In the genomic region with DNA sequence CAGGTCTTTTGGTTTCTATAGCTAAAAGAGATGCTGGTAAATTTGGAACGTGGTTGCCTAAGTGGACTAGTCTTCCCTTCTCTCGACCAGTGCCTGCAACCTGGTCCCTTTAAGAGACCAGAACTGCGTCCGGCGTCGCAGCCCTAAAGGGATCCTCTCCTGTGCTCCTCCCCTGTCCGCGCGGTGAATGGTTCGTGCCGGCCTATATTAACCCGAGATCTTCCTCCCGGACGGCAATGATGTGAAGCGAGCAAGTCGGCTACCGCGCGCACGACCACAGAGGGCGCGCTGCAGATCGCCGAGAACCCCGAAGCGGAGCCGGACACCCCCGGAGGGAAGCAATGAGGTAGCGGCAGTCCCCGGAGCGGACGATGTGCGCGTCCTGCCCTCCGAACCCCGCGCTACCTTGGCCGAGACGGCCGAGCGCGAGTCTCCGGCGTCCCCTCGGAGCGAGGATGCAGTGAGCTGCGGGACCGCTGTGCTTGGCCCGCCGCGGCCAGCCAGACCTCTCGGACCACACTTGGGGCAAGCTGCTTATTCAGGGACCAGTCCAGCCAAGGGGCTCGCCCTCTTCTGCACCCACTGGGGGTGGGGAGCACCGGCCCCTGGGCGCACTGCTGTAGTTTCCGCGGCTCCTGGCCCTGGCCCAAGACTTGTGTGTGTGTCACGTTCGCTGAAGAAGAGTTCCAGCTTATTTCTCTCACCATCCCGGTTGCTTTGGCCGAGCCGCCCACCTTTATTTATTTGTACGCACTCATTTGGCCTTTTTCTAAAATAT, we compare ENCODE assay signal across 8 mouse cellular contexts. TPM values are rescaled to one million over a fixed set of nuclear protein-coding genes. Genes with fewer than 3 reads are reported as not detected.
DNase-seq lines count a peak whose midpoint lies in the region; ATAC-seq and TF ChIP-seq lines count a peak whose summit lies in the region.

A gene (plus strand): TSS at position 233 of the 778 bp plus-strand sequence.

- H3K27ac ChIP-seq in bone marrow macrophage, adult 2 months (ENCODE audit: insufficient read depth, low read depth, low read length) = no peak within 1 kb of the TSS
- H3K27ac ChIP-seq in heart, embryonic 13.5 days (replicated peaks) = peak within 1 kb of the TSS; percentile 89
- H3K27ac ChIP-seq in liver, embryonic 14.5 days = no peak within 1 kb of the TSS
- peak within 1 kb of the TSS; percentile 87 for H3K27ac ChIP-seq in stomach, embryonic 15.5 days

- no peaks in the 10 kb centered on the region for H3K36me3 ChIP-seq in C2C12 (ENCODE audit: control insufficient read depth, insufficient read depth)
- H3K36me3 ChIP-seq in heart, embryonic 13.5 days = no peaks in the 10 kb centered on the region
- no peaks in the 10 kb centered on the region for H3K36me3 ChIP-seq in liver, embryonic 14.5 days (replicated peaks; ENCODE audit: control insufficient read depth, insufficient read depth, low read depth)
- H3K36me3 ChIP-seq in stomach, embryonic 15.5 days = no peaks in the 10 kb centered on the region

- H3K79me3 ChIP-seq in C2C12 (ENCODE audit: low read depth) = no peaks in the 10 kb centered on the region

- peak; percentile 60 for TF ChIP-seq CTCF in C2C12 (IDR thresholded peaks at IDR 0.05; ENCODE audit: control insufficient read depth, insufficient read depth, insufficient read length)
- no peak for TF ChIP-seq CTCF in bone marrow macrophage, adult 2 months (IDR thresholded peaks at IDR 0.05; ENCODE audit: low read depth, low read length)
- peak; percentile 48 for TF ChIP-seq CTCF in liver, embryonic 14.5 days (IDR thresholded peaks at IDR 0.05; ENCODE audit: low read depth)

- H3K79me2 ChIP-seq in C2C12 (ENCODE audit: control insufficient read depth, insufficient read depth) = no peaks in the 10 kb centered on the region

- TF ChIP-seq EP300 in liver, embryonic 14.5 days (IDR thresholded peaks at IDR 0.05; ENCODE audit: low read depth) = no peak

- H3K27me3 ChIP-seq in C2C12 (ENCODE audit: control insufficient read depth, insufficient read depth, insufficient read length) = peaks cover 7% of the 10 kb centered on the region
- H3K27me3 ChIP-seq in heart, embryonic 13.5 days (replicated peaks) = peaks cover 18% of the 10 kb centered on the region
- H3K27me3 ChIP-seq in liver, embryonic 14.5 days (ENCODE audit: control insufficient read depth, insufficient read depth, low read length) = peaks cover 33% of the 10 kb centered on the region
- H3K27me3 ChIP-seq in stomach, embryonic 15.5 days (replicated peaks) = no peaks in the 10 kb centered on the region

- under 1% methylated on average over 63 of the region's 63 CpGs for WGBS in heart, embryonic 13.5 days
- under 1% methylated on average over 63 of the region's 63 CpGs for WGBS in liver, embryonic 14.5 days (ENCODE audit: insufficient replicate concordance)
- WGBS in stomach, embryonic 15.5 days = under 1% methylated on average over 63 of the region's 63 CpGs

- H3K9me3 ChIP-seq in heart, embryonic 13.5 days = no peaks in the 10 kb centered on the region
- no peaks in the 10 kb centered on the region for H3K9me3 ChIP-seq in liver, embryonic 14.5 days (ENCODE audit: control insufficient read depth, low read length)
- H3K9me3 ChIP-seq in stomach, embryonic 15.5 days = no peaks in the 10 kb centered on the region

- no peak for TF ChIP-seq POLR2A in bone marrow macrophage, adult 2 months (IDR thresholded peaks at IDR 0.05; ENCODE audit: borderline replicate concordance, low read depth, low read length)

- peak within 1 kb of the TSS; percentile 87 for H3K9ac ChIP-seq in heart, embryonic 13.5 days
- H3K9ac ChIP-seq in liver, embryonic 14.5 days (replicated peaks) = peak within 1 kb of the TSS; percentile 23; the same call in 1 of the 2 replicates
- H3K9ac ChIP-seq in stomach, embryonic 15.5 days = peak within 1 kb of the TSS; percentile 47

- peaks cover 19% of the 10 kb centered on the region for H3K4me1 ChIP-seq in bone marrow macrophage, adult 2 months (ENCODE audit: control insufficient read depth, insufficient read depth, low read length)
- peaks cover 53% of the 10 kb centered on the region for H3K4me1 ChIP-seq in heart, embryonic 13.5 days
- peaks cover 0 to 7% of the 10 kb centered on the region in 2 experiments; a peak in 1 of 4 replicates for H3K4me1 ChIP-seq in liver, embryonic 14.5 days (replicated peaks; ENCODE audit: control insufficient read depth in 2 of 2, insufficient read depth in 2 of 2, low read length in 1 of 2)
- H3K4me1 ChIP-seq in stomach, embryonic 15.5 days = peaks cover 46% of the 10 kb centered on the region

- H3ac ChIP-seq in C2C12 (ENCODE audit: control insufficient read depth, insufficient read length, low read depth) = peak within 1 kb of the TSS; percentile 59

- ATAC-seq in heart, embryonic 13.5 days (ENCODE audit: extremely low read depth, insufficient number of reproducible peaks, low FRiP score, low TSS enrichment) = peak; percentile 63; the same call in 1 of the 2 replicates
- peak; percentile 71 for ATAC-seq in liver, embryonic 14.5 days (ENCODE audit: insufficient read depth)
- peak; percentile 77 for ATAC-seq in stomach, embryonic 15.5 days (ENCODE audit: insufficient read depth, low FRiP score, low read depth)

- peak within 1 kb of the TSS; percentile 97 for H3K4me2 ChIP-seq in heart, embryonic 13.5 days
- H3K4me2 ChIP-seq in liver, embryonic 14.5 days (ENCODE audit: low read depth) = peak within 1 kb of the TSS; percentile 55
- H3K4me2 ChIP-seq in stomach, embryonic 15.5 days = peak within 1 kb of the TSS; percentile 95

- DNase-seq in fibroblast of lung, adult 2 months (ENCODE audit: low read depth) = peak; percentile 83
- peak; percentile 94 for DNase-seq in kidney, postnatal 10 days
- peak; percentile 42 to 59 (median 53) for DNase-seq in liver, embryonic 14.5 days (ENCODE audit: low read depth in 3 of 3, low spot score in 3 of 3)
- peak; percentile 92 for DNase-seq in neural tube, embryonic 10.5 days (ENCODE audit: extremely low spot score, low spot score)

- peak within 1 kb of the TSS; percentile 29 for H3K4me3 ChIP-seq in C2C12 (ENCODE audit: insufficient read depth, poor library complexity, severe bottlenecking)
- H3K4me3 ChIP-seq in bone marrow macrophage, adult 2 months (ENCODE audit: insufficient read depth, low read length) = peak within 1 kb of the TSS; percentile 65
- H3K4me3 ChIP-seq in heart, embryonic 13.5 days = peak within 1 kb of the TSS; percentile 90
- peak within 1 kb of the TSS; percentile 47 to 59 for H3K4me3 ChIP-seq in liver, embryonic 14.5 days (ENCODE audit: insufficient read depth in 1 of 2, low read depth in 2 of 2, low read length in 2 of 2)
- H3K4me3 ChIP-seq in stomach, embryonic 15.5 days (replicated peaks) = peak within 1 kb of the TSS; percentile 69

TF ChIP-seq in C2C12, 6 proteins besides CTCF, POLR2A, EP300 and RAD21:
- TF ChIP-seq MYOG (IDR thresholded peaks at IDR 0.05; ENCODE audit: control insufficient read depth, extremely low read depth, insufficient read length) (no peak), CEBPB (IDR thresholded peaks at IDR 0.05; ENCODE audit: low read depth) (no peak), MYOD1 (IDR thresholded peaks at IDR 0.05; ENCODE audit: control insufficient read depth, insufficient read length, low read depth) (no peak), MAX (IDR thresholded peaks at IDR 0.05) (no peak), FOSL1 (IDR thresholded peaks at IDR 0.05; ENCODE audit: insufficient read depth, low read length, poor library complexity, severe bottlenecking) (no peak), USF1 (IDR thresholded peaks at IDR 0.05; ENCODE audit: low read depth) (no peak)

RNA-seq across cellular contexts. Expression of the gene that starts here (rescaled TPM):
- polyA plus RNA-seq in C2C12 (2012; fragmentation: generic; extraction: Trizol) = 0.46 TPM
- polyA plus RNA-seq in bone marrow macrophage, adult 2 months (2012; ENCODE audit: insufficient read depth, insufficient read length, missing spikeins) = 22.4 and 23.3 TPM in 2 replicates
- polyA plus RNA-seq in heart, embryonic 13.5 days (2015; fragmentation: Nextera tagmentation; extraction: Ambion mirVana) = 13.8 and 14.0 TPM in 2 replicates
- 2.7 and 2.9 TPM in 2 replicates for polyA plus RNA-seq in liver, embryonic 14.5 days (2012; rRNA removed)
- polyA plus RNA-seq in liver, embryonic 14.5 days (2014; fragmentation: Nextera tagmentation; extraction: Ambion mirVana) = 1.6 and 2.0 TPM in 2 replicates
- polyA plus RNA-seq in stomach, embryonic 15.5 days (2015; fragmentation: Nextera tagmentation; extraction: Ambion mirVana) = 16.8 and 19.4 TPM in 2 replicates

Comparison
In these comparisons a context has a peak if more than half of its experiments do, and no peak if none do; other contexts are left out.
1. H3K4me3 ChIP-seq: peak in every context shown above with its lines; median percentile 90 in heart, embryonic 13.5 days; 69 in stomach, embryonic 15.5 days; 65 in bone marrow macrophage, adult 2 months; 53 in liver, embryonic 14.5 days; 29 in C2C12.
2. H3K27ac ChIP-seq: peak in heart, embryonic 13.5 days (single experiment) and stomach, embryonic 15.5 days (single experiment); none in bone marrow macrophage, adult 2 months (single experiment) and liver, embryonic 14.5 days (single experiment).
3. H3K9ac ChIP-seq: peak in every context shown above with its lines; median percentile 87 in heart, embryonic 13.5 days; 47 in stomach, embryonic 15.5 days; 23 in liver, embryonic 14.5 days.
4. Peak in every context shown above with its lines, with median percentiles within 50 percentile points of each other: DNase-seq, ATAC-seq and H3K4me2 ChIP-seq.